Mouse (Mus musculus) ES-E14 (cell line): ENCODE measurements around the gene Irak4. TPM values are rescaled to one million over a fixed set of nuclear protein-coding genes. Genes with fewer than 3 reads are reported as not detected.

ENCODE experiments used
- DNase-seq: peaks from one replicate; pipeline ENCODE4 v3.0.0-alpha.2; 2013; ENCODE audit warnings: low read depth, low spot score
- H3K27ac ChIP-seq: 2 replicates; pipeline ENCODE4 v1.5.1; 2012; ENCODE audit warnings: low read depth, mild to moderate bottlenecking, low read length, moderate library complexity, mixed read lengths; ENCODE audit not compliant: poor library complexity, insufficient read depth, severe bottlenecking
- H3K36me3 ChIP-seq: 2 replicates; pipeline ENCODE4 v1.6.1; 2012; ENCODE audit warnings: mild to moderate bottlenecking, low read length, moderate library complexity, mixed read lengths; ENCODE audit not compliant: control insufficient read depth, poor library complexity, insufficient read depth, severe bottlenecking
- H3K4me1 ChIP-seq, 2 experiments: fragments of 150-350 bp in 1 of 2; sonication (generic) in 1 of 2; 2 replicates each; pipeline ENCODE4 v1.6.1; 2012; ENCODE audit warnings: low read length in 2 of 2, mild to moderate bottlenecking in 1 of 2, mixed read lengths in 1 of 2; ENCODE audit not compliant: control insufficient read depth in 2 of 2, insufficient read depth in 2 of 2, poor library complexity in 1 of 2
- H3K4me3 ChIP-seq, 2 experiments: fragments of 150-350 bp in 1 of 2; sonication (generic) in 1 of 2; 2 replicates each; pipeline ENCODE4 v1.5.1; 2012; ENCODE audit warnings: low read length in 2 of 2, low read depth in 1 of 2, mild to moderate bottlenecking in 1 of 2, mixed read lengths in 1 of 2; ENCODE audit not compliant: insufficient read depth in 1 of 2, poor library complexity in 1 of 2, severe bottlenecking in 1 of 2
- H3K9ac ChIP-seq: 2 replicates; pipeline ENCODE4 v1.6.1; 2012; ENCODE audit warnings: low read depth, mild to moderate bottlenecking, low read length, mixed read lengths; ENCODE audit not compliant: poor library complexity, insufficient read depth, severe bottlenecking
- H3K9me3 ChIP-seq: fragments of 150-350 bp; sonication (generic); 2 replicates; pipeline ENCODE4 v1.6.1; 2012; ENCODE audit warnings: low read depth, mild to moderate bottlenecking, low read length; ENCODE audit not compliant: control insufficient read depth, insufficient read depth
- CHD2 ChIP-seq: IDR thresholded peaks from 2 replicates; pipeline ENCODE4 v1.6.1; 2014; ENCODE audit warnings: mild to moderate bottlenecking, low read depth, low read length, inconsistent platforms
- HCFC1 ChIP-seq: IDR thresholded peaks from 2 replicates; pipeline ENCODE4 v1.6.1; 2012; ENCODE audit warnings: low read length, inconsistent platforms, borderline replicate concordance; ENCODE audit not compliant: insufficient read depth
- MAFK ChIP-seq: IDR thresholded peaks from 2 replicates; pipeline ENCODE4 v1.6.1; 2014; ENCODE audit warnings: mild to moderate bottlenecking, low read depth, low read length, inconsistent platforms; ENCODE audit not compliant: insufficient read depth
- ZC3H11A ChIP-seq: IDR thresholded peaks from 2 replicates; pipeline ENCODE4 v1.6.1; 2012; ENCODE audit warnings: low read depth, mild to moderate bottlenecking, inconsistent platforms, low read length, borderline replicate concordance
- ZNF384 ChIP-seq: IDR thresholded peaks from 2 replicates; pipeline ENCODE4 v1.6.1; 2012; ENCODE audit warnings: low read depth, low read length, inconsistent platforms
- in situ Hi-C, 2 experiments: fragments of 600-800 bp; cut with MboI; formaldehyde crosslinking; loops; one replicate each; pipeline ENCODE4 v1.15.1; 2025; ENCODE audit warnings: low sequenced_read_pairs in 2 of 2, inconsistent platforms in 1 of 2; ENCODE audit not compliant: unreplicated experiment in 2 of 2
- total RNA-seq: library from RNA; depleted of rRNA; stranded (reverse); fragments of 300-350 nt; gene quantifications from 2 replicates; pipeline ENCODE4 v1.2.3, GENCODE M21; 2012

Gene Irak4
- total RNA-seq, 1 experiment, result 2.3 TPM

- TF ChIP-seq CHD2 (no peak), ZC3H11A (no peak), HCFC1 (no peak), ZNF384 (no peak), MAFK (no peak)
- Histone ChIP-seq H3K9me3 (no peaks in the 10 kb centered on the region), H3K36me3 (no peaks in the 10 kb centered on the region), H3K27ac (no peak overlapping the region), H3K9ac (no peak overlapping the region), H3K4me3 (no peak overlapping the region), H3K4me1 (peaks cover under 1 to 2% of the 10 kb centered on the region in 2 experiments; a peak in 2 of 4 replicates)
- no peak for DNase-seq
- in situ Hi-C loops, result no loop called here
Observed at GRCm38 (mm10) chr15:94593586-94593985, 50.1 kb downstream of the Irak4 start.

DNA sequence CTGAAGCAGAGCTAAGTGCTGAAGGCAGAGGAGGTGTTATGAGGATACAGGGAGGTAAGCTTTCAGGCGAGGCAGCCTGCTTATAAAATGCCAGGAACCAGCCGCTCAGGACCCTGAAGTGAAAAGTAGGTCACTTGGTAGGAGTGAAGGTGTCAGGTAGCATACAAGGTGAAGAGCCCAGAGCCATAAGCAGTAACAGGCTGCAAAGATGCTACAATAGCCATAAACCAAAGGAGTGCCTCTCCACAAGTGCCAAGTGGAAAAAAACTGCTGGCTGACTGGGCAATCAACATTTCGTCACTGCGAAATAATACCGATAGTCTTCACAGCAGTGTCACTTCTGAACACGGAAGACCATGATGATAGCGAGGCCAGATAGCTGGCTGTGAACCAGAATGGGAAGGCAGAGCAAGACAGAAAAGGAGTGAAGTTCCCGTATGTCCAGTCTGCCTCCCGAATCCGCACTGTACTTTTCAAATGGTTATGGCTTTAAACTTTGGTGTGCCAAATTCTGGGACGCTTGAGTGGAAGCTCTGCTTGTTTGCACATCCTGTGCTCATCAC, 56.8 kb downstream of the Irak4 start:
- peaks cover 0 to 10% of the 10 kb centered on the region in 2 experiments; a peak in 2 of 4 replicates for H3K4me1 ChIP-seq

DNA sequence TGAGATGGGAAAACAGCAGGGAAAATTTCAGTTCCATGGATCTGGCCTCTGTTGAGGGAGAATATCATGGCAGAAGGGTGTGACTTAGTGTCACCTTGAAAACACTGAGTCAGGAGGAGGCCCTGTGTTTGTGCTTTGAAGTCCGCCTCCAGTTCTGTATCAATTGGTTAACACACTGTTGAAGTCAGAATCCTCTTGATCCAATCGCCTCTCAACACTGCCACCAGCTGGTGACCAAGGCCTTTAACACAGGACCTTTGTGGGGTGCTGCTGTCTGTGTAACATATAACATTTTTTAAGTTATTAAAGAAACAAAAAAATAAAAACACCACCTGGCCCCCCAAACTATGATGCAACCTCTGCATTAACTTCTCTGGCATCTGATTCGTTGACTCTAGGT, 57.9 kb downstream of the Irak4 start:
- H3K4me3 ChIP-seq, result no peak overlapping the region
- peak; percentile 53 for DNase-seq
- TF ChIP-seq HCFC1, result no peak
- no peak for TF ChIP-seq CHD2
- no peak for TF ChIP-seq MAFK
- TF ChIP-seq ZC3H11A, result no peak
- TF ChIP-seq ZNF384, result no peak
- H3K9me3 ChIP-seq, result no peaks in the 10 kb centered on the region
- H3K27ac ChIP-seq, result no peak overlapping the region
- H3K4me1 ChIP-seq, result peaks cover 0 to 10% of the 10 kb centered on the region in 2 experiments; a peak in 2 of 4 replicates
- no peak overlapping the region for H3K9ac ChIP-seq
- in situ Hi-C loops, result no loop called here
- no peaks in the 10 kb centered on the region for H3K36me3 ChIP-seq

More for the DNA sequence above, 56.8 kb downstream of the Irak4 start:
- Histone ChIP-seq H3K4me3 (no peak overlapping the region), H3K9me3 (no peaks in the 10 kb centered on the region), H3K36me3 (no peaks in the 10 kb centered on the region), H3K9ac (no peak overlapping the region), H3K27ac (no peak overlapping the region)
- TF ChIP-seq CHD2 (no peak), MAFK (no peak), ZC3H11A (no peak), ZNF384 (no peak), HCFC1 (no peak)
- no peak for DNase-seq
- in situ Hi-C loops, result no loop called here

- H3K9me3 ChIP-seq, result no peaks in the 10 kb centered on the region
- H3K9ac ChIP-seq, result no peak overlapping the region
- no peak for TF ChIP-seq MAFK
- TF ChIP-seq ZNF384, result no peak
- no peak for TF ChIP-seq CHD2
- TF ChIP-seq HCFC1, result no peak
- TF ChIP-seq ZC3H11A, result no peak
- H3K4me3 ChIP-seq, result no peak overlapping the region
- no peak for DNase-seq
- peaks cover 0 to 10% of the 10 kb centered on the region in 2 experiments; a peak in 2 of 4 replicates for H3K4me1 ChIP-seq
- no peak overlapping the region for H3K27ac ChIP-seq
- no peaks in the 10 kb centered on the region for H3K36me3 ChIP-seq
- in situ Hi-C loops, result no loop called here
Observed at GRCm38 (mm10) chr15:94602441-94602840, 59.0 kb downstream of the Irak4 start.

DNA sequence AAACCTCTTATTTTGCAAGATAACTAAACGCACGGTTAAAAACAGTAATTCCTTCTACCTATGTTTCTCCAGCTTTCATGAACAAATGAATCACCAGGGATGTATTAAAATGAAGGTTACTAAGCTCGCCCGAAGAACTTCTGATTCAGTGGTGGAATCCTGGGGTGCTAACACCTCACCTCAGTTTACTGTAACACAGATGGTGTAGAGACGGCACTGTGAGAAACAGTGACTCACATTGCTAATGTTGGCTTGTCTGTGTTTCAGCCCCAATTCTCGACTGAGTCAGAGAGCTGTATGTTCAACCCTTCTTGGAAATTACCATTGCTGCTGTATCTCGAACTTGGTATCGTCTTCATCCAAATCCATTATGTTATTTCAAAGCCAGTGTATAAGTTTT, 64.3 kb downstream of the Irak4 start:
- H3K27ac ChIP-seq, result no peak overlapping the region
- no peaks in the 10 kb centered on the region for H3K4me1 ChIP-seq
- in situ Hi-C loops, result no loop called here
- H3K9ac ChIP-seq, result no peak overlapping the region
- no peaks in the 10 kb centered on the region for H3K9me3 ChIP-seq
- H3K36me3 ChIP-seq, result no peaks in the 10 kb centered on the region
- no peak for DNase-seq
- TF ChIP-seq ZNF384 (no peak), ZC3H11A (no peak), CHD2 (no peak), MAFK (no peak), HCFC1 (no peak)
- H3K4me3 ChIP-seq, result no peak overlapping the region
